Mouse (Mus musculus) testis, postnatal 14 days (tissue): ENCODE measurements around the gene Tmem131.

Experiments
- DNase-seq: peaks from one replicate; pipeline ENCODE4 v3.0.0; 2021; ENCODE audit warnings: low spot score

Tmem131 gene

GRCm38 (mm10) chr1:36884536-36884935, 58.9 kb downstream of the Tmem131 start:
- no peak for DNase-seq

- DNase-seq = no peak
Measured at GRCm38 (mm10) chr1:36883805-36884204, 59.7 kb downstream of the Tmem131 start.

- no peak for DNase-seq
Measured at GRCm38 (mm10) chr1:36879154-36879553, 64.3 kb downstream of the Tmem131 start.

GRCm38 (mm10) chr1:36877126-36877525, 66.3 kb downstream of the Tmem131 start:
- DNase-seq = no peak

DNA sequence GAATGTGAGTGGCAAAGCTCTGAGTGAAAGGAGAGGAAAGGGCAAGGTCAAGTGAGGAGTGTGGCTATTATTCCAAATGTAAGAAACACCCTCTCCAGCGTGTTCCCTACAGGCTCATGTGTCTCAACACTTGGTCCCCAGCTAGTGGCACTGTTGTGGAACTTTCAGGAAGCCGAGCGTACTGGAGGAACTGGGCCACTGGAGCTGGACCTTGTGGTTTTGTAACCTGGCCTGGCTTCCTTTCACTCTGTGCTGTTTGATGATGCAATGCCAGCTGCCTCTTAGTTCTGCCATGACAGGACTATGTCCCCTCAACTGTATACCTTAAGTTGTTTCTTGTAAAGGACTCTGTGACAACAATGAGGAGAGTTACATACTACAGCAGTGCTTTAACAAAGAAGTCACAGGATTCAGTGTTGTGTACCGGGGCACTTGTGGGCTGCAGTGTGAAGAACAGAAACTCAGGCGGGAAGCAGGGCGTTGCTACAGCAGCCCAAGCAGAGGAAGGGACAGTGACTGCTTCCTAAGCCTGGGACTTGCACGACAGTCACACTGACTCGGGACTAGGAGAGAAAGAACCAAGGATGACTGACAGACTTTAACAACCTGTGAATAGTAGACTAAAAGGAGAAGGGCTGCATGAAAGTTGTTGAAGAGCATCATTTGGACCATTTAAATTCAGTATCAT, 68.4 kb downstream of the Tmem131 start:
- DNase-seq = no peak

- DNase-seq = no peak
Measured at GRCm38 (mm10) chr1:36871238-36871637, 72.2 kb downstream of the Tmem131 start.

DNA sequence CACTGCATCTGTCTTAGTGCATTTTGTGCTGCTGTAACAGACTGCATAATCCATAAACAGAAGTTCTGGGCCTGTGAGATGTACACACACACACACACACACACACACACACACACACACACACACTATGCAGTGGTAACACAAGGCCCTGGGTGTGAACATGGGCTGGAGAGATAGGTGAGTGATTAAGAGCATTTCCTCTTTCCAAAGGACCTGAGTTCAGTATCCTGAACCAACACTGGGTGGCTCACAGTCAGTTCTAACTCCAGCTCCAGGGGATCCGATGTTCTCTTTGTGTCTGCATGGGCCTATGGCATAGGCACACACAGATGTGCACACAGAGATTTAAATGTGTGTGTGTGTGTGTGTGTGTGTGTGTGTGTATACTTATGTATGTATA, 72.9 kb downstream of the Tmem131 start:
- no peak for DNase-seq

- no peak for DNase-seq
Measured at GRCm38 (mm10) chr1:36864757-36865156, 78.7 kb downstream of the Tmem131 start.

GRCm38 (mm10) chr1:36861775-36862174, 81.7 kb downstream of the Tmem131 start:
- DNase-seq = no peak

DNA sequence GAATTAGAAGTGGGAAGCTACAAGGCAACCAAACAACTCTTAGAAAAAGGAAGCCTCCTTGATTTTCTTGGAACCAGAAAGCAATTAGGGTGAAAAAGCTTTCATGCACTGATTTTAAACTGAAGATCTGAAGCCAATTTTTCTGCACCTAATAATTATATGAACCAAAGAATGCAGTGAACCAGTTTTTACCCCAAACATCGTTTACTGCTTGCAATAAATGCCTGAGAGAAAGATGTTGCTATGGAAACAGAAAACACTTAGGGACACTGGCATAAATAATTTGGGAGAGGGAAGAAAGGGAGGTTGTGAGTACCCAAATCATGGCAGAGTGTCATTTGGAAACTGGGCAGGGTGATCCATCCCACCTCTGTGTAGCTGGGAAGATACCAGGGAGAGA, 82.6 kb downstream of the Tmem131 start:
- no peak for DNase-seq

GRCm38 (mm10) chr1:36860431-36860849, 83.0 kb downstream of the Tmem131 start:
- DNase-seq = no peak

DNA sequence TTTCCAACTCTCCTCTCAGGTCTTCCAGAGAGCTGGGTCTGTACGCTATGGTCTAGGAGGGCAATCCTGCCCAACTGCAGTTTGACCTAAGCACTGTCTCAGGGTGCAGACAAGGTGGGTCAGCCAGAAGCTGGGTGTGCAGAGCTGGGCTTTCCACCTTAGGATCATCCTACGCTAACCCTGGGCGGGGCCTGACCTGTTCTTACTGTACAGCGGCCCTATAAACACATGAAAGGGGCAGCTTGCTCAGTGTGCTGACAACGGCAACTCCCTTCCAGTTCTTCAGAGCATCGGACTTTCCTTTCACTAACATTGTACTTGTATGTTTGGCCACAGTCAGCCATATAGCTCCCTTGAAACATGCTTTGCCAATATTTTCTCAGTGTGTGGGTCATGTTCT, 86.4 kb downstream of the Tmem131 start:
- no peak for DNase-seq

- no peak for DNase-seq
Measured at GRCm38 (mm10) chr1:36854198-36854765, 89.2 kb downstream of the Tmem131 start.

DNA sequence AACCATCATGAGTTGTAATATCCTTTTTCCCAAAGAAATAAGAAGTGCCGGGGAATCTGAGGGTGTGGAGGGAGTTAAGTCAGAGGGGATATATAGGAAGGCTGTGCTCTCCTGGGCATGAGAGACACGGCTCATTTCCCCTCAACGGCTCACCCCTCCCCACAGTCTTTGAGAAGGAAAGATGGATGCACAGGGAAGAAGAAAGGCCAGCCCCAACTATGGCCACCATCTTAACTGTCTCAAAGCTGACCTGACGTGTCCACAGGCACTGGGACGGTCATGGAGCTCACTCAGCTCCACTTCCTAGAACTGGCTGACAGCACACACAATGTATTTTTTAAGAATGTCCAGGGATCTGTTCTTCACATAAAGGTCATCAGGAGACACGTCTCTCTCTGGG, 91.4 kb downstream of the Tmem131 start:
- DNase-seq = no peak

DNA sequence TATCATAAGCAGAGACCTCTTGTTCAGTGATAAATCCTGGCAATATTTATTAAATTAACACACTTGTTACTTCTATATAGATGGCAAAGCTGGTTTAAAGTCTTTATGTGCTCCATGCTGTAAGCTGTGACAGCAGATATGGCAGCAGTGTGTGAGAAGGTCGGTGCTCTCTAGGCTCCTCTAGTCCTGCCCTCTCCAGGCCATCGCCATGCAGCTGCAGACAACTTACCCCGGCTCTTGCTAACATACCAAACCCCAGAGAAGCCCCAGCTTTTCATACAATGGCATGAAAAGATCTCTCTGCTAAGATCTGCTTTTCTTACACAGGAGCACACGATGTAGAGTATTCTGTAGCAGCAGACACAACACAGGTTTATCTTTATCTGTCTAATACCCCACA, 92.1 kb downstream of the Tmem131 start:
- no peak for DNase-seq

DNA sequence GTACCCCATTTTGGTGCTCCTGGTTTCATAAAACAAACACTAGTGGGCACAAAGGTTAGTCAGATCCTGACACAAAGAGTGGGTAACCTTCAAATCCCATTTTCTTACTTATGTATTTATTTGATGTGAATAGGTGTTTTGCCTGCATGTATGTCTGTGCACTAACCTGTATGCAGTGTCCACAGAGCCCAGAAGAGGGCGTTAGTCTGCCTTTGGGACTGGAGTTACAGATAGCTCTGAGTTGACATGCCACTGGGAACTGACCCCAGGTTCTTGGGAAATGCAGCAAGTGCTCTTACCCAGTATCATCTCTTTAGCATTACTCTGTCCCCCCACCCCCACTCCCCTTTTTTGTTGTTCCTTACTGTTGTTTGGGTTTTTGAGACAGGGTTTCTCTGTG, 95.4 kb downstream of the Tmem131 start:
- DNase-seq = no peak

GRCm38 (mm10) chr1:36847276-36847675, 96.2 kb downstream of the Tmem131 start:
- no peak for DNase-seq

DNA sequence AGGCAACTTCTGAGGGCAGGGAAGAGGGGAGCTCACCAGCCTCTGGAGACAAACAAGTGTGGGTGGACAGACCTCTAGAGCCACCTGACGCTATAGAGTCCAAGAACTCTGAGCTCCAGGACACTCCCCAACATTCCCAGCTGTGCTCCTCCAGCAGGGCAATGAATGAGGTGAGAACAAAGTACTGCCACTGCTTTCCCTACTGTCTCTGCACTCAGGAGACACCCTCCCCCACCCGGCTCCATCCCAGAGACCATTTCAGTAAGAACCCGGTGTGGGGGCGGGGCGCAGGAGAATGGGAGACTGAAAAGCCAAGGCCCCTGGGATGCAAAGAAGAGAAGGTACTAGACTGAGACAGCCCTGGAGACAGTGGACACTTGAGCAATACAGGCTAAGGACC, 98.4 kb downstream of the Tmem131 start:
- DNase-seq = no peak

DNA sequence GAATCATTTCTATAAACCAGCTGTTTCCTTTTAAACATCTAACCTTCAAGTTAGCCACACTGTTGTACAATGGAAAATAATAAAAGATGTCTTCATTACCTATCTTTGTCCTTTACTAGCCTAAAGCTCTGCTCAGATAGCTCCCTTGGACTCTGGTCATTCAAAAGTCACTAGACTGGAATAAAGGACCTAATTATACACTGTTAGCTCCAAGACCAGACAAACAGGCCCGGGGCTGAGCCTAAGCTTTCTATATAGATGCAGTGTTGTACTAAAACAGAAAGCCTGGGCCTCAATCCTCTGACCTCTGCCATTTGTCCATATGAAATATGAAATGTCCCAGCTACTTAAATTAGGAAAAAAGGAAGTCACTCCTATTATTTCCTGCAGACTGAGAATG, 101.7 kb downstream of the Tmem131 start:
- DNase-seq = no peak

DNA sequence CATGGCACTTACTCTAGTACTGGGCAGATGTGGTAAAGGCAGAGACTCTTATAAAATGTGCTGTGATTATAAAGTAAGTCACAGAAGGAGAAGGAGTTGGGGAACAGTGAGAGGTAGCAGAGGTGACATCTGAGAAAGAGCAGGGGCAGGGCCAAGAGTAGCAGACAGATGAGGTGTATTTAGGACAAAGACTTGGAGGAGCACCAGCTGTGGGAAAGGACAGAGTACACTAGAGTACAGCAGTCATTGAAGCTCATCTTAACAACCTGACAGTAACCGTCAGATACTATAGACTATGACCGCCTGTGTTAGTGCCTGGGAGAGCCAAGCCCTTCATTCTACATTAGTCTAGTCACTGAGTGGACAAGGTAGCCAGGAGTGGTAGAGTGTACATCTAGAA, 102.5 kb downstream of the Tmem131 start:
- no peak for DNase-seq

DNA sequence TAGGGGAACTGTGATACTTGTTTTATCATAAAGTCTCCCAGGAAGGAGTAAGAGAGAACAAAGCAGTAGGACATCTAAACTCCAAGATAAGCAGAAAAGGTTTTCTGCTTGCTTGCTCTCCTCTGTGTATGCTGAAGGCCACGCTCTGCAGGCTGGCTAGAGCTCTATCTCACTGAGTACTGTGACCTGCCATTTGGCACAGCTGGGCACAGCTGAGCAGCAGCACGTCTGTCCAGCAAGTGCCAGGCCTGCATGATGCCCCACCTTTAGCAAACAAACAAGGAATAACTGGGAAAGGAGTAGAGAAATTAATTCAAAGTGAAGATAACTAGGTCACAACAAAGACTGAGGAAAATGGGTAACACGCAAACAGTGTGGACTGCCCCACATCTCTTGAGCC, 103.6 kb downstream of the Tmem131 start:
- DNase-seq = no peak

GRCm38 (mm10) chr1:36836274-36836954, 107.1 kb downstream of the Tmem131 start:
- no peak for DNase-seq

DNA sequence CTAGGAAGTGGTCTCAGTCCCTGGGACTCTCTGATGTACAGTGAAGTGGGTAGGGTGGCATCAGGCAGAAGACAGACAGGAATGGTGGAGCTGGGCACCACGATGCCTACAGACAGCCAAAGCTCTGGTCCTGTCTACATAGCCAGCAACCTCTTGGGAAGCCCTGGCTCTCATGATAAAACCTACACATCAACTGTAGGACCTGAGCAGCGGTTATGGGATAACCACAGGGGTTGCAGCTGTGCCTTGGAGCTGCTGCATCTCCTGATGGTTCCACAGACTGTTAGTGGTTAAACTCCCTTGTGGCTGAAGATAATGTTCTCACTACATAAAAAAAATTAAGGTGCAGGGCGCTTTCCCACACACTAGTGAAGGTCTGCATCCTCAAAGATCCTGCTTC, 107.9 kb downstream of the Tmem131 start:
- DNase-seq = no peak

- no peak for DNase-seq
Measured at GRCm38 (mm10) chr1:36834090-36834489, 109.4 kb downstream of the Tmem131 start.
